Mouse (Mus musculus): ENCODE measurements at regions not wholly inside any gene's neighbourhood (a gene's known extent, or its start where the extent isn't known, plus 50 kb on each side); places are given as distances from the start of the nearest gene placed in this dataset.

DNA sequence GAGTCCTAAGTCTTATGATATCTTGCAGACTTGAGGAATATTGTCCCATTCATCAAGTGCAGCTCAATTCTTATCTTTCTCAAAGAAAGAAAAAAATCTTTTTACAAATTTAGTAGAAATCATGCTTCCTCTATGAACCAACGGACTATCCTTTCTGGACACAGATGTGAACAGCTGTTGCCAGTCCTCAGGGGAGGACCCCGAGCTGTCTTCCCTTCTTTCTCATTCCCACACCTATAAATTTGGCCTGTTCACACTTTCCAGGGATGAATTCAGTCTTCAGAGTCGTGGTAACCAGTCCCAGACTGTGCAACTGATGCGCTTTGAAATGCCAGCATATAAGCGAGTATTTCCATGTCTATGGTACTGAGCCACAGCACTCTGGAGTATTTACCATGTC lies 214.2 kb upstream of the Pde3a start:
- TF ChIP-seq POLR2A (IDR thresholded peaks at IDR 0.05; ENCODE audit: borderline replicate concordance, extremely low read depth, insufficient read depth, insufficient read length, poor library complexity, severe bottlenecking) (no peak), CTCF (IDR thresholded peaks at IDR 0.05; ENCODE audit: borderline replicate concordance, extremely low read depth, insufficient read depth, insufficient read length) (no peak)
- DNase-seq (ENCODE audit: low read depth) = no peak

DNA sequence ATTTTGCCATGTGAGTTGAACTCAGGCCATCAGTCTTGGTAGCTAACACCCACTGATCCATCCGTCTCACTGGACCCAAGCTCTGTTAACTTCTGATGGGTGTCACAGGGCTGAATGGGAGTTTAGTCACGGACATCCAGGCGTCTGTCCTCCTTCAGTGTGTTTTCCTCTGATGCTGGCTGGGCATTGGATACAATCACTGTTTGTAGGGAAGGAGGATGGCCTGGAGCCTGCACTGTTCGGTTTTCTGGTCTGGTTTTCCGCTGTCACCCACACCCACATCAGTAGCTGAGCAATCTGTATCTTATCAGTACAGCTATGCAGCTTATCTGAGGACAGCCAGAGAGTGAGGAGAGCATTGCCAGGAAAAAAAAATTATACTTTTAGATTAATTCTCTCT lies 207.7 kb upstream of the Pde3a start:
- peak; percentile 19 for DNase-seq (ENCODE audit: low read depth)
- TF ChIP-seq CTCF (IDR thresholded peaks at IDR 0.05; ENCODE audit: borderline replicate concordance, extremely low read depth, insufficient read depth, insufficient read length) (no peak), POLR2A (IDR thresholded peaks at IDR 0.05; ENCODE audit: borderline replicate concordance, extremely low read depth, insufficient read depth, insufficient read length, poor library complexity, severe bottlenecking) (no peak)

GRCm38 (mm10) chr6:141041781-141042625 lies 207.1 kb upstream of the Pde3a start:
- peak; percentile 16 for DNase-seq (ENCODE audit: low read depth)
- TF ChIP-seq CTCF (IDR thresholded peaks at IDR 0.05; ENCODE audit: borderline replicate concordance, extremely low read depth, insufficient read depth, insufficient read length) (no peak), POLR2A (IDR thresholded peaks at IDR 0.05; ENCODE audit: borderline replicate concordance, extremely low read depth, insufficient read depth, insufficient read length, poor library complexity, severe bottlenecking) (no peak)

DNA sequence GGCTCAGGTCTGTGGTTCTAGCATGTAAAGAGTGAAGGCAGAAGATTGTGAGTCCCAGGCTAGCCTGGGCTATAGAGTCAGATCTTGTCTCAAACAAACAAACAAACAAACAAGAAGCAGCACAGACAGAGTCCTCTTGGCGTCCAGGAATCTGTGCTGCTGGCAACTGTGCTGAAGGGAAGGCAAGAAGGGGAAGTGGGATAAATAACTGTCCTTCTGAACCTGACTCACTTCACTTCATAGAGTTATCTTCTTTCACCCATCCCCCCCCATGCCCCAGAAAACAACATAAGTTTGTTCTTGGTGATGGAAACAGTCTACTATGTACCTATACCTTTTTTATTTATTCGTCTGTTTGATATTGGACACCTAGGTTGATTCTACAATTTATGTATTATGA lies 200.8 kb upstream of the Pde3a start:
- no peak for DNase-seq (ENCODE audit: low read depth)
- TF ChIP-seq CTCF (IDR thresholded peaks at IDR 0.05; ENCODE audit: borderline replicate concordance, extremely low read depth, insufficient read depth, insufficient read length) (no peak), POLR2A (IDR thresholded peaks at IDR 0.05; ENCODE audit: borderline replicate concordance, extremely low read depth, insufficient read depth, insufficient read length, poor library complexity, severe bottlenecking) (no peak)

GRCm38 (mm10) chr6:141050038-141050684 lies 198.9 kb upstream of the Pde3a start:
- DNase-seq (ENCODE audit: low read depth) = peak; percentile 87
- TF ChIP-seq CTCF (IDR thresholded peaks at IDR 0.05; ENCODE audit: borderline replicate concordance, extremely low read depth, insufficient read depth, insufficient read length) (no peak), POLR2A (IDR thresholded peaks at IDR 0.05; ENCODE audit: borderline replicate concordance, extremely low read depth, insufficient read depth, insufficient read length, poor library complexity, severe bottlenecking) (no peak)

DNA sequence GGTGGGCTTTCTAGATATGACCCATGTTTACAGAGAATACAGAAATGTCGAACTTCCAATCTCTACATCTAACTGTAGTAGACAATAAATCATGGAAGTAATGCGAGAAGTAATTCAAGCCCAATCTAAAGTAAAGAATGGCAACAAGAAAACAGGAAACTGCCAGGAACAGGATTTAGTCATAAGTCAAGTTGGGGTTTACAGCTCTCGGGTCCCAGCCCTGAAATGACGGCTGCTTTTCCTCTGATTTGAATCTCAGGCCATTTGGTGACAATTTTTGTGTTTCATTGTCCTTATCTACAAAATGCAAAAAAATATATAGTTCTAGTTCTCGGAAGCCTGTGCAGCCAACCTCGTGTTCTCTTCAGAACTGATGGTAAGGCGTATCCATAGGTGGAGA lies 195.0 kb upstream of the Pde3a start:
- no peak for TF ChIP-seq POLR2A (IDR thresholded peaks at IDR 0.05; ENCODE audit: borderline replicate concordance, extremely low read depth, insufficient read depth, insufficient read length, poor library complexity, severe bottlenecking)
- TF ChIP-seq CTCF (IDR thresholded peaks at IDR 0.05; ENCODE audit: borderline replicate concordance, extremely low read depth, insufficient read depth, insufficient read length) = no peak
- DNase-seq (ENCODE audit: low read depth) = no peak

DNA sequence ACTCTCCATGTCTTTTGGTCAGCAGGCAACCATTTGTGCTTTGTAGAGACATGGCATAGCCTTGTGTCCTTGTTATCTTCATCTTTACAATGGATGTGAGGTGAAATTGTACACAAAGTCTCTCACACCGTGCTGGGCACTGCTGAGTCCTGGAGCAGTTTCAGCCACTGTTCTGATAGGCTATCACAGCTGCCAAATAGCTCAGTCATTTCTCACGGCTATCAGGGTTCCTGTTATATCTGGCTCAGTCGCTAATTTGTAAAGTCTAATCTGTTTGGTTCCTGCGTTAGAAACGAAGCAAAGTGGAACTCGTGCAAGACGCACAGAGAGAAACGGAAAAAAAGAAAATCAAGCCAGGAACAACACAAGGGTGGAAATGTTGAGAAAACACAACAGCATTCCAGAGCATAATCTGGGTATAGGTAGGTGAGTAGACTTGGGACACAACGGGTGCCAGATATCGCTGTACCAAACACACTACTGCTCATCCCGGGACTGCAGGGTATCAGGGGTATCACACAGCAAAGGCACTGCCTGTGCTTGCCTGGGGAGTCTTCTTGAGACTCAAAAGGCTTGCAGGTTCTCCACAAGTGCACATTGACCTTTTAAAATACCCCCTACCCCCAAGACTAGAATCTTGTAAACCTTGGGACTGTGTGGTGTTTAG lies 189.7 kb upstream of the Pde3a start:
- DNase-seq (ENCODE audit: low read depth) = no peak
- TF ChIP-seq POLR2A (IDR thresholded peaks at IDR 0.05; ENCODE audit: borderline replicate concordance, extremely low read depth, insufficient read depth, insufficient read length, poor library complexity, severe bottlenecking) (no peak), CTCF (IDR thresholded peaks at IDR 0.05; ENCODE audit: borderline replicate concordance, extremely low read depth, insufficient read depth, insufficient read length) (no peak)

GRCm38 (mm10) chr6:141065724-141066123 lies 183.3 kb upstream of the Pde3a start:
- no peak for DNase-seq (ENCODE audit: low read depth)
- TF ChIP-seq CTCF (IDR thresholded peaks at IDR 0.05; ENCODE audit: borderline replicate concordance, extremely low read depth, insufficient read depth, insufficient read length) (no peak), POLR2A (IDR thresholded peaks at IDR 0.05; ENCODE audit: borderline replicate concordance, extremely low read depth, insufficient read depth, insufficient read length, poor library complexity, severe bottlenecking) (no peak)

DNA sequence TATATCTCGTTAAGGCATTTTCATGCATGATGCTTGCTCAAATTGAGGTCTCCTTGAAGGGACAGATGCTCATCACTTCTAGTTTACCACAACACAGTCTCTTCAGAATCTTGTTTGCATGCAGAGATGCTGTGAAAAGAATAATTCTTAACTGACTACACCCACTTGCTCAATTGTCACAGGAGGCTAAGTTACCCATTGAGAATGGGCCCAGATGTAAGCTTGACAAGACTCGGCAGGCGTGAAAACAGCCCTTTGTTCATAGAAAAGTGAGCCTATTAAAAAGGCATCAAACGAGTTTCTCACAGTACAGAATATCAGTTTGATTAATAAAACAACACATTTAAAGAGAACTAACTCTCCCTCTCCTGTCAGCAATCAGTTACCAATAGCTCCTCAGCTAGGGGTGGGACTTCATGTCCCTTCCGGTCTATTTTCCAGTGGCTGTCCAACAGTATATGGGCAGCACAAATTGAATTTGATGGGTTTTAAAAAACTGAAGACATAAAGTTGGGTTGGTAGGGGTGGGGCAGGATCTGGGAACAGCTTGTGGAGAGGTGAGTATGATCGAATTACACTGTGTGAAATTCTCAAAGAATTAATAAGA lies 180.1 kb upstream of the Pde3a start:
- TF ChIP-seq POLR2A (IDR thresholded peaks at IDR 0.05; ENCODE audit: borderline replicate concordance, extremely low read depth, insufficient read depth, insufficient read length, poor library complexity, severe bottlenecking) = no peak
- no peak for TF ChIP-seq CTCF (IDR thresholded peaks at IDR 0.05; ENCODE audit: borderline replicate concordance, extremely low read depth, insufficient read depth, insufficient read length)
- peak; percentile 72 for DNase-seq (ENCODE audit: low read depth)

DNA sequence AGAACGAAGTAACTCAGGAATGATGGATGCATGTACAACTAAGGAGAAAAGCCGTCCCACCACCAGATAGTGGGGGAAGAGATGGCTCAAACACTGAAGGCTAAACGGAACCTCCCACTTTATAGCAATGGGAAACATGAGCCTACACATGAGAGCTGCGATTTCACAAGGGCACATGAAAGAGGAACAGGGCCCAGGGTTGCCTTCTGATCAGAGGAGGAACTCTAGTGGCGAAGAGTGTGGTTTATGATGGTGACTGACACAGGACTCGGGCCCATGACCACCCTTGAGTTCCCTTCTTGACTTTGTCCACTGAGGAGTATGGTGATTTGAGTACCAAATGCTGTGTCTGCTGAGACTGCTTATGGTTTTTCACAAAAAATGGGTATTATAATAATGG lies 179.2 kb upstream of the Pde3a start:
- no peak for TF ChIP-seq POLR2A (IDR thresholded peaks at IDR 0.05; ENCODE audit: borderline replicate concordance, extremely low read depth, insufficient read depth, insufficient read length, poor library complexity, severe bottlenecking)
- no peak for TF ChIP-seq CTCF (IDR thresholded peaks at IDR 0.05; ENCODE audit: borderline replicate concordance, extremely low read depth, insufficient read depth, insufficient read length)
- DNase-seq (ENCODE audit: low read depth) = no peak

- DNase-seq (ENCODE audit: low read depth) = no peak
- TF ChIP-seq POLR2A (IDR thresholded peaks at IDR 0.05; ENCODE audit: borderline replicate concordance, extremely low read depth, insufficient read depth, insufficient read length, poor library complexity, severe bottlenecking) (no peak), CTCF (IDR thresholded peaks at IDR 0.05; ENCODE audit: borderline replicate concordance, extremely low read depth, insufficient read depth, insufficient read length) (no peak)
These were observed 177.6 kb upstream of the Pde3a start for GRCm38 (mm10) chr6:141071507-141071906.
